Mouse (Mus musculus) lung, postnatal 0 days (tissue): ENCODE measurements around the gene Prpf18. TPM values are rescaled to one million over a fixed set of nuclear protein-coding genes. Genes with fewer than 3 reads are reported as not detected.

Source experiments
- ATAC-seq: fragments of 200-750 bp; cut with Nextera tagmentation; 2 replicates; pipeline ENCODE4 v1.8.0; 2017; ENCODE audit warnings: moderate library complexity
- DNase-seq: peaks from one replicate; pipeline ENCODE4 v3.0.0-alpha.2; 2016; ENCODE audit warnings: low spot score
- H3K27ac ChIP-seq: fragments of 300-500 bp; sonication (generic); 2 replicates; pipeline ENCODE4 v1.5.1; 2014; ENCODE audit warnings: antibody characterized with exemption, mild to moderate bottlenecking, low read length, mixed read lengths
- H3K27me3 ChIP-seq: fragments of 300-500 bp; sonication (generic); replicated peaks from 2 replicates; pipeline ENCODE4 v1.6.1; 2014; ENCODE audit warnings: low read length, mixed read lengths; ENCODE audit not compliant: insufficient read depth
- H3K36me3 ChIP-seq: fragments of 300-500 bp; sonication (generic); 2 replicates; pipeline ENCODE4 v1.6.1; 2014; ENCODE audit warnings: low read length, mixed read lengths; ENCODE audit not compliant: insufficient read depth
- H3K4me1 ChIP-seq: fragments of 300-500 bp; sonication (generic); 2 replicates; pipeline ENCODE4 v1.6.1; 2014; ENCODE audit warnings: antibody characterized with exemption, low read depth, low read length, mixed read lengths; ENCODE audit not compliant: insufficient read depth
- H3K4me2 ChIP-seq: fragments of 300-500 bp; sonication (generic); replicated peaks from 2 replicates; pipeline ENCODE4 v1.6.1; 2014; ENCODE audit warnings: low read depth, mild to moderate bottlenecking, low read length, moderate library complexity, mixed read lengths
- H3K4me3 ChIP-seq: fragments of 300-500 bp; sonication (generic); 2 replicates; pipeline ENCODE4 v1.5.1; 2014; ENCODE audit warnings: low read depth, low read length
- H3K9ac ChIP-seq: fragments of 300-500 bp; sonication (generic); replicated peaks from 2 replicates; pipeline ENCODE4 v1.6.1; 2014; ENCODE audit warnings: low read depth, mild to moderate bottlenecking
- H3K9me3 ChIP-seq: fragments of 300-500 bp; sonication (generic); 2 replicates; pipeline ENCODE4 v1.6.1; 2016; ENCODE audit warnings: low read length, mixed read lengths
- CTCF ChIP-seq: IDR thresholded peaks from 2 replicates; pipeline ENCODE4 v1.5.1; 2016; ENCODE audit warnings: antibody characterized with exemption, mild to moderate bottlenecking
- EP300 ChIP-seq: IDR thresholded peaks from 2 replicates; pipeline ENCODE4 v1.6.1; 2016; ENCODE audit warnings: antibody characterized with exemption, mild to moderate bottlenecking, control low read depth
- WGBS: fragments of 180-500 bp; shearing (Covaris S2); extraction: QIAGEN DNeasy Blood & Tissue Kit; methylation state at CpG from one replicate; pipeline ENCODE4 v1.1.7; 2014; 5-methylcytosine and 5-hydroxymethylcytosine counted together
- polyA plus RNA-seq: library from polyadenylated mRNA; unstranded; fragments of >200 nt; fragmentation: Nextera tagmentation; extraction: Ambion mirVana; gene quantifications from 2 replicates; pipeline ENCODE4 v1.2.1, GENCODE M21; 2015

Prpf18 gene
- polyA plus RNA-seq, 1 experiment from 2014 or later = 39.2 TPM

GRCm38 (mm10) chr2:4649646-4650045 lies 2.3 kb downstream of the Prpf18 start:
- H3K9ac ChIP-seq = no peak overlapping the region

DNA sequence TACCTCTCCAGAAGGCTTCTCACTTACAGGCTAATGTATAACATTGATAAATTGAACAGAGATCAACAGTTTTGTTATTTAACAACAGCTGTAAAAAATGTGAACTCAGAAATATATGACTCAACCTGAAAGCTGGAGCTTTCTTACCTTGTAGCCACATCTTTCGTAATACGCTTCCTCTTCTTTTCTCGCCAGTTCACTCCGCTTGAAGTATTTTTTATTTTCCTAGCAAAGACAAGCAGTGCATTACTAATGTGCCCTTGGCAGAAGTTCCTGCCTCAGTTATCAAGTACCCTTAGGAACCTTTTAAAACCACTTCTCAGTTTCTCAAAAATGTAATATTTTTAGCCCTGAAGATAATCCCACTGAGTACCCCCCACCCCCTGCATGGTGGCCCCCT lies 3.8 kb downstream of the Prpf18 start:
- H3K27me3 ChIP-seq = no peaks in the 10 kb centered on the region
- H3K27ac ChIP-seq = peak overlapping the region; percentile 68
- peaks cover 3% of the 10 kb centered on the region for H3K4me1 ChIP-seq
- H3K9me3 ChIP-seq = no peaks in the 10 kb centered on the region
- H3K9ac ChIP-seq = no peak overlapping the region
- peaks cover 7% of the 10 kb centered on the region; the same call in 1 of the 2 replicates for H3K36me3 ChIP-seq
- 60% methylated on average over 4 of the region's 4 CpGs for WGBS
- DNase-seq = peak; percentile 86
- peak; percentile 71 for ATAC-seq
- TF ChIP-seq EP300 = peak; percentile 78
- no peak for TF ChIP-seq CTCF
- H3K4me2 ChIP-seq = 0 out of 2 replicates have a peak overlapping the region, but pooled peaks have one; percentile 29
- no peak overlapping the region for H3K4me3 ChIP-seq

More at GRCm38 (mm10) chr2:4649646-4650045, 2.3 kb downstream of the Prpf18 start:
- ATAC-seq (no peak), DNase-seq (no peak)
- Histone ChIP-seq H3K4me3 (no peak overlapping the region), H3K27me3 (no peaks in the 10 kb centered on the region), H3K4me2 (peak overlapping the region; percentile 64; the same call in 1 of the 2 replicates), H3K36me3 (peaks cover 3% of the 10 kb centered on the region; the same call in 1 of the 2 replicates), H3K4me1 (peaks cover 3% of the 10 kb centered on the region), H3K27ac (no peak overlapping the region; the same call in 1 of the 2 replicates), H3K9me3 (no peaks in the 10 kb centered on the region)
- WGBS = 89% methylated on average over 2 of the region's 2 CpGs
- no peak for TF ChIP-seq CTCF
- no peak for TF ChIP-seq EP300

- no peak for ATAC-seq
- Histone ChIP-seq H3K27ac (no peak overlapping the region), H3K36me3 (peaks cover 16% of the 10 kb centered on the region; the same call in 1 of the 2 replicates), H3K4me2 (no peak overlapping the region), H3K9ac (no peak overlapping the region), H3K9me3 (no peaks in the 10 kb centered on the region), H3K4me1 (peaks cover 3% of the 10 kb centered on the region), H3K27me3 (no peaks in the 10 kb centered on the region), H3K4me3 (no peak overlapping the region)
- WGBS = 80% methylated on average over 4 of the region's 4 CpGs
- TF ChIP-seq EP300 (no peak), CTCF (peak; percentile 25; the same call in 1 of the 2 replicates)
- DNase-seq = no peak
Measured at GRCm38 (mm10) chr2:4645066-4645465, 6.8 kb downstream of the Prpf18 start.

GRCm38 (mm10) chr2:4638189-4638588 lies 13.7 kb downstream of the Prpf18 start:
- TF ChIP-seq EP300 (no peak), CTCF (no peak)
- Histone ChIP-seq H3K4me2 (no peak overlapping the region), H3K9ac (no peak overlapping the region), H3K27me3 (no peaks in the 10 kb centered on the region), H3K36me3 (peaks cover 59% of the 10 kb centered on the region), H3K4me1 (no peaks in the 10 kb centered on the region), H3K4me3 (no peak overlapping the region), H3K27ac (no peak overlapping the region), H3K9me3 (no peaks in the 10 kb centered on the region)
- no peak for ATAC-seq
- no peak for DNase-seq
- WGBS = 79% methylated on average over 3 of the region's 3 CpGs

DNA sequence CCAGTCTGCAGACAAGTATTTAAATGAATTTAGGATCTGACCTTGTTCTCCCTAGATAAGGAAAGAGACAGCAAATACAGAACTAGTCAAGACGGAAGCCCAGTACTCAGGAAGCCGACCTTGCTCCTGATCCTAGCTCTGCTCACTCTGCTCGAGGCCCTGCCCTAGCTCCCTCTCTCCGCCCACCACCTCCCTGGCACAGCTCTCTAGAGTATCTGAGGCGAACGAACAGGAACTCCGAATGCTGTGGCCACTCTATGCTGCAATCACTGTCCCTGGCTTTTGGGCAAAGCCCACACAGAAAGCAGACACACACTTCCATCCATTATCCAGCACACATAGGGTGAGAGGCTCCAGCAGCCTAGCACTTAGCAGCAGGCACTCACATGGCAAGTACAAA lies 15.3 kb downstream of the Prpf18 start:
- no peak overlapping the region for H3K4me3 ChIP-seq
- peaks cover 60% of the 10 kb centered on the region for H3K36me3 ChIP-seq
- H3K9ac ChIP-seq = no peak overlapping the region

GRCm38 (mm10) chr2:4635804-4636203 lies 16.1 kb downstream of the Prpf18 start:
- H3K9me3 ChIP-seq = no peaks in the 10 kb centered on the region
- H3K4me2 ChIP-seq = no peak overlapping the region
- DNase-seq (no peak), ATAC-seq (no peak)
- no peak overlapping the region for H3K27ac ChIP-seq
- TF ChIP-seq EP300 (no peak), CTCF (peak; percentile 53)
- H3K4me3 ChIP-seq = no peak overlapping the region
- H3K4me1 ChIP-seq = no peaks in the 10 kb centered on the region
- WGBS = 86% methylated on average over 8 of the region's 8 CpGs
- no peak overlapping the region for H3K9ac ChIP-seq
- H3K36me3 ChIP-seq = peaks cover 60% of the 10 kb centered on the region
- no peaks in the 10 kb centered on the region for H3K27me3 ChIP-seq

More for the DNA sequence above, 15.3 kb downstream of the Prpf18 start:
- no peak overlapping the region for H3K4me2 ChIP-seq
- H3K27me3 ChIP-seq = no peaks in the 10 kb centered on the region
- H3K27ac ChIP-seq = no peak overlapping the region
- no peak for TF ChIP-seq CTCF
- no peak for TF ChIP-seq EP300
- H3K4me1 ChIP-seq = no peaks in the 10 kb centered on the region
- H3K9me3 ChIP-seq = no peaks in the 10 kb centered on the region
- no peak for DNase-seq
- 63% methylated on average over 7 of the region's 7 CpGs for WGBS
- ATAC-seq = no peak
